Mouse (Mus musculus): ENCODE data around the gene Pgm1. TPM values are rescaled to one million over a fixed set of nuclear protein-coding genes. Genes with fewer than 3 reads are reported as not detected.

Pgm1 gene
- polyA plus RNA-seq (2015; fragmentation: Nextera tagmentation; extraction: Ambion mirVana), result 139 and 143 TPM in 2 replicates

DNA sequence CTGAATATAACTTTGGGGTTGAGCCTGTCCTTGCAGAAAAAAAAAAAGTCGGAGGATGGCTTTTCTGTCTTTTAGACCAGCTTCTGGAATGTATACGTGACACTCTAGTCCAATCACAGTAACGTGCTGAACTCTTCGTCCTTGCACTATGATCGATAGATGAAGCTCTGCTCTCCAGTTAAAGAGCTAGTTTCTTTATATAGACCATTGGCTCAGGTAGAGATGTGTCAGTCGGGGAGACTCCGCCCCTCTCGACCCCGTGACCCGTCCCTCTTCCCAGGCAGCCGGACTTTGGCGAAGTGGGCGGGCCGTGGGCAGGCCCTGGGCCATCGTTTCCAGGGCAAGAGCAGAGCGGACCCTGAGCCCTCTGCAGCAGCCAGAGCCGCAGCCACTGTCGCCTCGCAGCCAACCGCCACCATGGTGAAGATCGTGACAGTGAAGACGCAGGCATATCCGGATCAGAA lies at the start of gene Pgm1:
TSS of gene Pgm1 (plus strand) at position 266 of the 464 bp plus-strand sequence.
- 1% methylated on average over 23 of the region's 23 CpGs for WGBS
- H3K4me2 ChIP-seq (replicated peaks; ENCODE audit: low read depth), result peak within 1 kb of the TSS; percentile 86
- H3K4me1 ChIP-seq (replicated peaks; ENCODE audit: control insufficient read depth, insufficient read depth, low read length), result no peaks in the 10 kb centered on the region; the same call in 1 of the 2 replicates
- ATAC-seq, result peak; percentile 90
- peak within 1 kb of the TSS; percentile 66 for H3K9ac ChIP-seq (ENCODE audit: low read depth, low read length)
- no peaks in the 10 kb centered on the region for H3K9me3 ChIP-seq (ENCODE audit: control insufficient read depth)
- H3K27ac ChIP-seq (ENCODE audit: low read depth, low read length), result peak within 1 kb of the TSS; percentile 94
- no peaks in the 10 kb centered on the region for H3K27me3 ChIP-seq (replicated peaks; ENCODE audit: control insufficient read depth, insufficient read depth, low read length)
- TF ChIP-seq CTCF (IDR thresholded peaks at IDR 0.05; ENCODE audit: low read depth), result no peak
- H3K4me3 ChIP-seq (ENCODE audit: low read depth, low read length), result peak within 1 kb of the TSS; percentile 76
- H3K36me3 ChIP-seq (ENCODE audit: control insufficient read depth, insufficient read depth), result no peaks in the 10 kb centered on the region

DNA sequence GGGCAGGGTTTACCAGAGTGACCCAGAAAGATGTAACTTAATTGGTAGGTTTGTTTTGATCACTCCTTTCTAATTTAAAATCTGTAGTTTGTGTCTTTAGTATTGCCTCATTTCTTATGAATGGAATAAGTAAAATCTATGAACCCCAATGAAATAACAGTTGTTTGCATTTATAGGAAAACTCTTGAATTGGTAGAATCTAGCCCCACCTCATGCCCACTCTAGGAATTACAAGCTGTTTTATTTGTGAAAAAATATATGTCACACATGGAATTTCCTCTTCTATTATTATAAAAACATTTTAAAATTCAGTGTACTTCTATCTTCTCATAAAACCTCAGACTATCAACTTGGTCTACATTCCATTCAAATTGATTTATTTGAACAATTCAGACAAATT lies 47.3 kb upstream of the Pgm1 start:
- Histone ChIP-seq H3K9me3 (ENCODE audit: control insufficient read depth) (no peaks in the 10 kb centered on the region), H3K27ac (ENCODE audit: low read depth, low read length) (no peak overlapping the region), H3K27me3 (replicated peaks; ENCODE audit: control insufficient read depth, insufficient read depth, low read length) (no peaks in the 10 kb centered on the region), H3K4me1 (replicated peaks; ENCODE audit: control insufficient read depth, insufficient read depth, low read length) (no peaks in the 10 kb centered on the region), H3K36me3 (ENCODE audit: control insufficient read depth, insufficient read depth) (no peaks in the 10 kb centered on the region), H3K4me3 (ENCODE audit: low read depth, low read length) (no peak overlapping the region), H3K4me2 (replicated peaks; ENCODE audit: low read depth) (no peak overlapping the region), H3K9ac (ENCODE audit: low read depth, low read length) (no peak overlapping the region)
- ATAC-seq, result no peak
- TF ChIP-seq CTCF (IDR thresholded peaks at IDR 0.05; ENCODE audit: low read depth), result peak; percentile 72

DNA sequence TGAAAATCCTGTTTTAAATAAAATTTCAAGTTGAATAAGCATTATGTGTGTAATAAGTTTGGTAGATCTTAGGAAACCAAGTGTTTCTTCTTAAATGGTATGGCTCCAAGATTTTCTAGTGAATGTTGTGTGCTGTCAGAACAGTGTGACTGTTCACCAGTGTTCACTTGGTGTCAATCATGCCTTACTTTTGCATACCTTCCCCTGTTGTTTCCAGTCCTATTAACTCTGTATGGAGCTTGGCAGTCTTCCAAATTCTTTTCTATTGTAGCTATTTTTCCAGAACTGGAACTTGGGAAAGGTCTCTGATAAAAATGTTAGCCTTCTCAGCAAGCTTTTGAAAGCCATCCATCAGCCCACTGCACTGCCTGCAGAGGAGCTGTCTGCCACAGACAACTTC lies 46.8 kb upstream of the Pgm1 start:
- Histone ChIP-seq H3K9me3 (ENCODE audit: control insufficient read depth) (no peaks in the 10 kb centered on the region), H3K27me3 (replicated peaks; ENCODE audit: control insufficient read depth, insufficient read depth, low read length) (no peaks in the 10 kb centered on the region), H3K9ac (ENCODE audit: low read depth, low read length) (no peak overlapping the region), H3K4me3 (ENCODE audit: low read depth, low read length) (no peak overlapping the region), H3K4me1 (replicated peaks; ENCODE audit: control insufficient read depth, insufficient read depth, low read length) (no peaks in the 10 kb centered on the region), H3K36me3 (ENCODE audit: control insufficient read depth, insufficient read depth) (no peaks in the 10 kb centered on the region), H3K4me2 (replicated peaks; ENCODE audit: low read depth) (no peak overlapping the region), H3K27ac (ENCODE audit: low read depth, low read length) (no peak overlapping the region)
- TF ChIP-seq CTCF (IDR thresholded peaks at IDR 0.05; ENCODE audit: low read depth), result no peak
- ATAC-seq, result no peak

DNA sequence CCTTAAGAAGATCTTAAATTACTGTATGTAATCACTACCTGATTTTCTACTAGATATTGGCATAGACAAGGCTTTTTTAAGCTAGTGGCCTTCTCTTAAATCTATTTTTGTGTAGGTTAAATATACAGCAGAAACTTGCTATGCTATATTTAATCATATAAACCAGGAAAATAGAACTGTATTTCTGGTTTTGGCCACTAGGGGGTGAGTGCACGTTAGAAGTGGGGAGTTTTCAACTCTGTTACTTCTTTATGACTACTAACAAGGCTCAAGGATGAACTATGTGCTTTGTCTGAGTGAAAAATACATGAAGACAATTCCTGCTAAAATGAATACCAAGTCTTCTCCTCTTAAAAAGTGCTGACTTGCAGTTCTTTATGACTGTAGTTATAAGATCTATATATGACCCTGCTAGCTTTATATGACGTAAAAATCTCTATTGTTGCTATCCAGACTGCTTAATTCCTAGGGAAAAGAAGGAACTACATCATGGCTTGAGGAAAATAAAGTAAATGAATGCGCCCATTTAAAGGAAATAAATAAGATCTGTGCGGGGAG lies 15.2 kb upstream of the Pgm1 start:
- WGBS, result 68% methylated on average over 4 of the region's 4 CpGs
- Histone ChIP-seq H3K9me3 (ENCODE audit: control insufficient read depth) (no peaks in the 10 kb centered on the region), H3K27me3 (replicated peaks; ENCODE audit: control insufficient read depth, insufficient read depth, low read length) (no peaks in the 10 kb centered on the region), H3K4me2 (replicated peaks; ENCODE audit: low read depth) (no peak overlapping the region), H3K27ac (ENCODE audit: low read depth, low read length) (no peak overlapping the region), H3K4me3 (ENCODE audit: low read depth, low read length) (no peak overlapping the region), H3K36me3 (ENCODE audit: control insufficient read depth, insufficient read depth) (0 out of 2 replicates have a peak, but pooled peaks cover 6% of the 10 kb centered on the region), H3K9ac (ENCODE audit: low read depth, low read length) (no peak overlapping the region), H3K4me1 (replicated peaks; ENCODE audit: control insufficient read depth, insufficient read depth, low read length) (no peaks in the 10 kb centered on the region)
- no peak for ATAC-seq
- TF ChIP-seq CTCF (IDR thresholded peaks at IDR 0.05; ENCODE audit: low read depth), result peak; percentile 80

DNA sequence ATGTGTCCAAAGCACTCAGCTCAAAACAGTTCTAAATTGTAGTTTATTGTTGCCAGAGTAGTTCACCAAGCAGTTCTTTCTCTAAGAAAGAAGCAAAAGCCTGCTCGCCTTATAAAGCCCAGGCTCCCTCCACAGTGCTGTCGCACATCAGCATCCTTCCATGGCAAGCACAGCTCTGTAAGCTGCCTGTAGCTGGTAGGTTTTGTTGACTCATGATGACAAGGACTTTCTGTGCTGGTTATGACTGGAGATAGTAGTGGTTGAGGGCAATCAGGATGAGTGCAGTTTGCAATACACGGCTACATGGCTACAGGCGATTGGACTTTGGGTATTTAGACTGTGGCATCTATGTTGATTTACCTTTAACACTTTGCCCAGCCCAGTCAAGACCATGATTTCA lies 2.8 kb upstream of the Pgm1 start:
- Histone ChIP-seq H3K27ac (ENCODE audit: low read depth, low read length) (no peak overlapping the region), H3K9ac (ENCODE audit: low read depth, low read length) (no peak overlapping the region), H3K4me1 (replicated peaks; ENCODE audit: control insufficient read depth, insufficient read depth, low read length) (no peaks in the 10 kb centered on the region; the same call in 1 of the 2 replicates), H3K27me3 (replicated peaks; ENCODE audit: control insufficient read depth, insufficient read depth, low read length) (no peaks in the 10 kb centered on the region), H3K4me3 (ENCODE audit: low read depth, low read length) (no peak overlapping the region), H3K9me3 (ENCODE audit: control insufficient read depth) (no peaks in the 10 kb centered on the region), H3K4me2 (replicated peaks; ENCODE audit: low read depth) (no peak overlapping the region), H3K36me3 (ENCODE audit: control insufficient read depth, insufficient read depth) (no peaks in the 10 kb centered on the region)
- WGBS, result 68% methylated on average over 4 of the region's 4 CpGs
- peak; percentile 26 for ATAC-seq
- TF ChIP-seq CTCF (IDR thresholded peaks at IDR 0.05; ENCODE audit: low read depth), result no peak

DNA sequence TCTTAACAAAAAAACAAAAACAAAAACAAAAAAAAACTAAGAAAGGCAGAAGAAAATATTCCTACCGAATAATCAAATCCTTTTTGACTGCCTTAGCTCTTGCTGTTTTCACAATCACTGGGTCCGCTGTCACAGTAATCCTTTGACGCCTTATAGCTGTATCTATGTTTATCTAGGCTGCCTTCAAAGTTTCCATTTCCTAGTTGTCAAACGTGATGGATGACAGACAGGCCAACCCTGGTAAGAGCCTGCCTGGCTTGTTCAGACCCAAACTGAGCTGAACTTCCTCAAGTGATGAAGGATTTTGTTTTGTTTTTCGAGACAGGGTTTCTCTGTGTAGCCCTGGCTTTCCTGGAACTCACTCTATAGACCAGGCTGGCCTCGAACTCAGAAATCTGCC lies 693 bp upstream of the Pgm1 start:
- Histone ChIP-seq H3K4me1 (replicated peaks; ENCODE audit: control insufficient read depth, insufficient read depth, low read length) (no peaks in the 10 kb centered on the region; the same call in 1 of the 2 replicates), H3K9ac (ENCODE audit: low read depth, low read length) (no peak overlapping the region), H3K4me3 (ENCODE audit: low read depth, low read length) (no peak overlapping the region), H3K9me3 (ENCODE audit: control insufficient read depth) (no peaks in the 10 kb centered on the region), H3K27ac (ENCODE audit: low read depth, low read length) (peak overlapping the region; percentile 94; the same call in 1 of the 2 replicates), H3K27me3 (replicated peaks; ENCODE audit: control insufficient read depth, insufficient read depth, low read length) (no peaks in the 10 kb centered on the region), H3K4me2 (replicated peaks; ENCODE audit: low read depth) (no peak overlapping the region), H3K36me3 (ENCODE audit: control insufficient read depth, insufficient read depth) (no peaks in the 10 kb centered on the region)
- no peak for ATAC-seq
- WGBS, result 41% methylated on average over 6 of the region's 6 CpGs
- TF ChIP-seq CTCF (IDR thresholded peaks at IDR 0.05; ENCODE audit: low read depth), result no peak

All from intestine, postnatal 0 days (tissue).